Comparison of ENCODE assay signal across 8 mouse cellular contexts in the genomic region with DNA sequence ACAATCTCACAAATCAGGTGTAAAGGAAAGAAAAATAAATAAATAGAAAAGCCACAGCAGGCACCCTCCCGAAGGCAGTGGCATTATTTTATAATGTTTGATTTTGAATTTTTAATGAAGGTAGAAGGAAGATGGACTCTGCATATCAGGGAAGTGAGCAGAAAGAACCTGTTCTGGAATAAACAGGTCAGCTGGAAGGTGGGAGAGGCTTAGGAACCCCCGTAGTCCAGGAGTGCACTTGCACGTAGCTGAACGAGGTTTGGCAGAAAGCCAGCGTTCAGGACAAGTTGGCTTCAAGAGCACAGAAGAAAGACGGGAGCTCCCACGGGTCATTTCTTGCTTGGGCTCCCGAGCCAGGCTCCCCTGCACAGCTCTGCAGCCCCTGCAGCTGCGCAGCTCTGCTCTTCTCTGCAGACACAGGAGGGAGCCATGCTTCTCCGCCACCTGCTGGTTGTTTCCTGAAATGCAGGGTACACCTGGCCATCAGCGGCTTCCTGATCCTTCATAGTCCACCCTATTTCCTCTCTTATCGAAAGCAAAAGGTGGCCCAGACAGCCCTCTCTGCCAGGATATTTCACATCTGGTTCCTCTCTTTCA.
A peak's percentile ranks its signal among the peaks of the same experiment; 100 is the strongest.
DNase-seq lines count a peak whose midpoint lies in the region; ATAC-seq and TF ChIP-seq lines count a peak whose summit lies in the region.

No protein-coding gene starts in this region.

- DNase-seq in 416B (ENCODE audit: low read depth) = peak; percentile 94
- peak; percentile 69 to 78 for DNase-seq in adrenal gland, postnatal 36 days
- DNase-seq in midbrain, postnatal 0 days (ENCODE audit: low spot score) = peak; percentile 86
- peak; percentile 42 to 74 for DNase-seq in spleen, postnatal 10 days (ENCODE audit: low spot score in 2 of 2)

- ATAC-seq in embryonic facial prominence, embryonic 13.5 days (ENCODE audit: insufficient number of reproducible peaks, insufficient read depth, low FRiP score, low TSS enrichment, low read depth) = peak; percentile 48; the same call in 1 of the 2 replicates
- ATAC-seq in heart, embryonic 11.5 days (replicated peaks; ENCODE audit: insufficient number of reproducible peaks, low FRiP score, low TSS enrichment) = no peak
- peak; percentile 89 for ATAC-seq in kidney, embryonic 15.5 days (replicated peaks; ENCODE audit: low FRiP score)
- peak; percentile 55; the same call in 1 of the 2 replicates for ATAC-seq in limb, embryonic 15.5 days (ENCODE audit: insufficient number of reproducible peaks, low FRiP score, low TSS enrichment, low read depth)
- peak; percentile 93 for ATAC-seq in midbrain, postnatal 0 days (ENCODE audit: low FRiP score)

- no peak overlapping the region for H3K9ac ChIP-seq in embryonic facial prominence, embryonic 13.5 days
- no peak overlapping the region for H3K9ac ChIP-seq in heart, embryonic 11.5 days (ENCODE audit: low read depth, low read length)
- H3K9ac ChIP-seq in kidney, embryonic 15.5 days = no peak overlapping the region
- no peak overlapping the region for H3K9ac ChIP-seq in limb, embryonic 15.5 days
- H3K9ac ChIP-seq in midbrain, postnatal 0 days (replicated peaks; ENCODE audit: low read length, poor library complexity, severe bottlenecking) = peak overlapping the region; percentile 36; the same call in 1 of the 2 replicates

- H3K4me1 ChIP-seq in embryonic facial prominence, embryonic 13.5 days = no peaks in the 10 kb centered on the region
- no peaks in the 10 kb centered on the region for H3K4me1 ChIP-seq in heart, embryonic 11.5 days (ENCODE audit: control insufficient read depth, insufficient read depth, low read length)
- peaks cover 3% of the 10 kb centered on the region; the same call in 1 of the 2 replicates for H3K4me1 ChIP-seq in kidney, embryonic 15.5 days
- H3K4me1 ChIP-seq in limb, embryonic 15.5 days = peaks cover 3% of the 10 kb centered on the region; the same call in 1 of the 2 replicates
- H3K4me1 ChIP-seq in midbrain, postnatal 0 days (ENCODE audit: insufficient read depth, low read length) = no peaks in the 10 kb centered on the region

- peak overlapping the region; percentile 13; the same call in 1 of the 2 replicates for H3K4me3 ChIP-seq in embryonic facial prominence, embryonic 13.5 days
- H3K4me3 ChIP-seq in heart, embryonic 11.5 days (ENCODE audit: low read depth, low read length) = no peak overlapping the region
- H3K4me3 ChIP-seq in kidney, embryonic 15.5 days (replicated peaks) = 0 out of 2 replicates have a peak overlapping the region, but pooled peaks have one; percentile 14
- no peak overlapping the region; the same call in 1 of the 2 replicates for H3K4me3 ChIP-seq in limb, embryonic 15.5 days
- H3K4me3 ChIP-seq in midbrain, postnatal 0 days (ENCODE audit: low read depth, low read length) = peak overlapping the region; percentile 24

- 13% methylated on average over 12 of the region's 12 CpGs for WGBS in embryonic facial prominence, embryonic 13.5 days
- 12% methylated on average over 12 of the region's 12 CpGs for WGBS in heart, embryonic 11.5 days (ENCODE audit: insufficient replicate concordance)
- 7% methylated on average over 12 of the region's 12 CpGs for WGBS in kidney, embryonic 15.5 days
- 9% methylated on average over 12 of the region's 12 CpGs for WGBS in limb, embryonic 15.5 days
- 7% methylated on average over 12 of the region's 12 CpGs for WGBS in midbrain, postnatal 0 days

- no peaks in the 10 kb centered on the region for H3K36me3 ChIP-seq in embryonic facial prominence, embryonic 13.5 days
- no peaks in the 10 kb centered on the region for H3K36me3 ChIP-seq in heart, embryonic 11.5 days (ENCODE audit: control insufficient read depth, insufficient read depth, low read length)
- no peaks in the 10 kb centered on the region for H3K36me3 ChIP-seq in kidney, embryonic 15.5 days
- H3K36me3 ChIP-seq in limb, embryonic 15.5 days = no peaks in the 10 kb centered on the region
- no peaks in the 10 kb centered on the region for H3K36me3 ChIP-seq in midbrain, postnatal 0 days (ENCODE audit: insufficient read depth, low read length)

- peak; percentile 97 for TF ChIP-seq CTCF in midbrain, postnatal 0 days (IDR thresholded peaks at IDR 0.05)

- no peak overlapping the region for H3K27ac ChIP-seq in embryonic facial prominence, embryonic 13.5 days
- no peak overlapping the region for H3K27ac ChIP-seq in heart, embryonic 11.5 days (ENCODE audit: low read depth, low read length)
- H3K27ac ChIP-seq in kidney, embryonic 15.5 days = no peak overlapping the region
- no peak overlapping the region for H3K27ac ChIP-seq in limb, embryonic 15.5 days
- H3K27ac ChIP-seq in midbrain, postnatal 0 days (ENCODE audit: low read depth, low read length) = peak overlapping the region; percentile 59

- H3K27me3 ChIP-seq in embryonic facial prominence, embryonic 13.5 days = peaks cover 4% of the 10 kb centered on the region; the same call in 1 of the 2 replicates
- H3K27me3 ChIP-seq in heart, embryonic 11.5 days (ENCODE audit: control insufficient read depth, insufficient read depth, low read length) = no peaks in the 10 kb centered on the region
- H3K27me3 ChIP-seq in kidney, embryonic 15.5 days = no peaks in the 10 kb centered on the region
- no peaks in the 10 kb centered on the region for H3K27me3 ChIP-seq in limb, embryonic 15.5 days
- H3K27me3 ChIP-seq in midbrain, postnatal 0 days (ENCODE audit: insufficient read depth, low read length) = no peaks in the 10 kb centered on the region

- H3K9me3 ChIP-seq in embryonic facial prominence, embryonic 13.5 days = no peaks in the 10 kb centered on the region
- H3K9me3 ChIP-seq in heart, embryonic 11.5 days (replicated peaks; ENCODE audit: control insufficient read depth, low read length) = no peaks in the 10 kb centered on the region
- no peaks in the 10 kb centered on the region for H3K9me3 ChIP-seq in kidney, embryonic 15.5 days (replicated peaks)
- no peaks in the 10 kb centered on the region for H3K9me3 ChIP-seq in limb, embryonic 15.5 days
- H3K9me3 ChIP-seq in midbrain, postnatal 0 days (ENCODE audit: low read length) = no peaks in the 10 kb centered on the region

- H3K4me2 ChIP-seq in embryonic facial prominence, embryonic 13.5 days = peak overlapping the region; percentile 51
- H3K4me2 ChIP-seq in heart, embryonic 11.5 days = peak overlapping the region; percentile 27
- H3K4me2 ChIP-seq in kidney, embryonic 15.5 days = peak overlapping the region; percentile 53
- peak overlapping the region; percentile 36 for H3K4me2 ChIP-seq in limb, embryonic 15.5 days
- peak overlapping the region; percentile 42 for H3K4me2 ChIP-seq in midbrain, postnatal 0 days (ENCODE audit: low read depth, low read length, poor library complexity, severe bottlenecking)

Comparison
In these comparisons a context has a peak if more than half of its experiments do, and no peak if none do; other contexts are left out.
1. H3K4me3 ChIP-seq: peak in embryonic facial prominence, embryonic 13.5 days (single experiment), kidney, embryonic 15.5 days (single experiment) and midbrain, postnatal 0 days (single experiment); none in heart, embryonic 11.5 days (single experiment) and limb, embryonic 15.5 days (single experiment).
2. Peak in every context shown above with its lines, with median percentiles within 50 percentile points of each other: DNase-seq and H3K4me2 ChIP-seq.